Mouse (Mus musculus): ENCODE measurements around the gene Krtcap2.

DNA sequence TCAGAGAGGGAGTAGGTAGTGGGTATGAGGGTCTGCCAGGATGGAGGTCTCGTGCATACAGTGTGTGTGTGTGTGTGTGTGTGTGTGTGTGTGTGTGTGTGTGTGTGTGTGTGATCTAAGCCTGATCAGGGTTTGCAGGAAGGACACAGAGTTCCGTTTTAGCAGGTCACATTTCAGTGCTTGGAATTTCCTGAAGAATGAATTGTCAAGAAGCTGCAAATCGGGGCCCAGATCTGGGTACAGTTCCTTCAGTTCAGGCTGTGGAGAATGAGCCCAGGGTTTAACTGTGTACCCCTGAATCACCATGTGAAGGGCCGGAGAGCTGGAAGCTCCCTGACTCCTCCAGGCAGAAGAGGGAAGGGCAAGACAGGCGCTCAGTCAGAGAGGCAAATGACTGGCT lies 41.5 kb downstream of the Krtcap2 start:
- TF ChIP-seq POLR2A (IDR thresholded peaks at IDR 0.05; ENCODE audit: control insufficient read depth, extremely low read depth, insufficient read depth, low read length, poor library complexity): no peak
- no peak for TF ChIP-seq CTCF (IDR thresholded peaks at IDR 0.05; ENCODE audit: borderline replicate concordance, control insufficient read depth, extremely low read depth, insufficient read depth, low read length, poor library complexity)

Data from thymus, adult 2 months (tissue).